Mouse (Mus musculus) heart, embryonic 14.5 days (tissue): ENCODE measurements at regions not wholly inside any gene's neighbourhood (a gene's known extent, or its start where the extent isn't known, plus 50 kb on each side); places are given as distances from the start of the nearest gene placed in this dataset.

ENCODE experiments used
- ATAC-seq: fragments of 200-750 bp; cut with Nextera tagmentation; 2 replicates; pipeline ENCODE4 v1.8.0; 2017; ENCODE audit warnings: low read depth, moderate TSS enrichment; ENCODE audit not compliant: insufficient number of reproducible peaks, insufficient read depth, low FRiP score
- H3K27ac ChIP-seq, 2 experiments: fragments of 200-500 bp in 1 of 2; fragments of 300-500 bp in 1 of 2; sonication (generic) in 1 of 2; replicated peaks in 1 of 2; 2 replicates each; pipeline ENCODE4 v1.5.1; 2012 to 2014; ENCODE audit warnings: low read depth in 2 of 2, low read length in 2 of 2, control low read depth in 1 of 2, mild to moderate bottlenecking in 1 of 2, mixed read lengths in 1 of 2; ENCODE audit not compliant: control insufficient read depth in 1 of 2, insufficient read depth in 1 of 2
- H3K27me3 ChIP-seq: fragments of 300-500 bp; sonication (generic); 2 replicates; pipeline ENCODE4 v1.6.1; 2014; ENCODE audit warnings: mild to moderate bottlenecking, low read length, control low read depth; ENCODE audit not compliant: control insufficient read depth, insufficient read depth
- H3K36me3 ChIP-seq: fragments of 300-500 bp; sonication (generic); 2 replicates; pipeline ENCODE4 v1.6.1; 2014; ENCODE audit warnings: mild to moderate bottlenecking, control low read depth, low read length, mixed read lengths; ENCODE audit not compliant: control insufficient read depth, insufficient read depth
- H3K4me1 ChIP-seq, 2 experiments: fragments of 200-500 bp in 1 of 2; fragments of 300-500 bp in 1 of 2; sonication (generic) in 1 of 2; 2 replicates each; pipeline ENCODE4 v1.6.1; 2012 to 2014; ENCODE audit warnings: low read length in 2 of 2, control low read depth in 1 of 2, mixed read lengths in 1 of 2; ENCODE audit not compliant: control insufficient read depth in 2 of 2, insufficient read depth in 2 of 2
- H3K4me2 ChIP-seq: fragments of 300-500 bp; sonication (generic); 2 replicates; pipeline ENCODE4 v1.6.1; 2014; ENCODE audit warnings: mild to moderate bottlenecking, low read length
- H3K4me3 ChIP-seq, 2 experiments: fragments of 200-500 bp in 1 of 2; fragments of 300-500 bp in 1 of 2; sonication (generic) in 1 of 2; 2 replicates each; pipeline ENCODE4 v1.5.1; 2012 to 2014; ENCODE audit warnings: low read length in 2 of 2, mild to moderate bottlenecking in 2 of 2, control low read depth in 1 of 2, low read depth in 1 of 2, moderate library complexity in 1 of 2; ENCODE audit not compliant: control insufficient read depth in 1 of 2, insufficient read depth in 1 of 2
- H3K9ac ChIP-seq: fragments of 300-500 bp; sonication (generic); 2 replicates; pipeline ENCODE4 v1.6.1; 2014; ENCODE audit warnings: mild to moderate bottlenecking, low read length
- H3K9me3 ChIP-seq: fragments of 300-500 bp; sonication (generic); 2 replicates; pipeline ENCODE4 v1.6.1; 2016; ENCODE audit warnings: low read length, control low read depth; ENCODE audit not compliant: control insufficient read depth
- WGBS: fragments of 180-500 bp; shearing (Covaris S2); extraction: QIAGEN DNeasy Blood & Tissue Kit; methylation state at CpG from one replicate; pipeline ENCODE4 v1.1.7; 2014; 5-methylcytosine and 5-hydroxymethylcytosine counted together

GRCm38 (mm10) chr16:29943963-29944860 lies 120.0 kb upstream of the Hes1 start:
- H3K9ac ChIP-seq, result no peak overlapping the region
- no peaks in the 10 kb centered on the region for H3K36me3 ChIP-seq
- H3K4me1 ChIP-seq, result peaks cover 29 to 40% of the 10 kb centered on the region in 2 experiments
- H3K4me3 ChIP-seq, result no peak overlapping the region
- ATAC-seq, result no peak
- H3K27ac ChIP-seq, result no peak overlapping the region
- no peaks in the 10 kb centered on the region for H3K27me3 ChIP-seq
- H3K9me3 ChIP-seq, result no peaks in the 10 kb centered on the region
- H3K4me2 ChIP-seq, result no peak overlapping the region
- WGBS, result 83% methylated on average over 10 of the region's 10 CpGs

- 76% methylated on average over 5 of the region's 5 CpGs for WGBS
- H3K4me3 ChIP-seq, result no peak overlapping the region
- peak overlapping the region; percentile 88 to 97; a peak in 3 of 4 replicates for H3K27ac ChIP-seq
- H3K36me3 ChIP-seq, result no peaks in the 10 kb centered on the region
- H3K4me2 ChIP-seq, result 0 out of 2 replicates have a peak overlapping the region, but pooled peaks have one; percentile 76
- no peak for ATAC-seq
- H3K9me3 ChIP-seq, result no peaks in the 10 kb centered on the region
- H3K4me1 ChIP-seq, result peaks cover 24 to 34% of the 10 kb centered on the region in 2 experiments
- no peak overlapping the region for H3K9ac ChIP-seq
- H3K27me3 ChIP-seq, result no peaks in the 10 kb centered on the region
Observed at GRCm38 (mm10) chr16:29944966-29945365, 119.2 kb upstream of the Hes1 start.

GRCm38 (mm10) chr16:29945376-29945890 lies 118.8 kb upstream of the Hes1 start:
- ATAC-seq, result no peak
- H3K4me2 ChIP-seq, result peak overlapping the region; percentile 76
- no peaks in the 10 kb centered on the region for H3K9me3 ChIP-seq
- H3K4me1 ChIP-seq, result peaks cover 21 to 29% of the 10 kb centered on the region in 2 experiments
- H3K36me3 ChIP-seq, result no peaks in the 10 kb centered on the region
- H3K27ac ChIP-seq, result peak overlapping the region; percentile 88 to 97
- H3K9ac ChIP-seq, result peak overlapping the region; percentile 72
- WGBS, result 3% methylated on average over 9 of the region's 9 CpGs
- no peaks in the 10 kb centered on the region for H3K27me3 ChIP-seq
- H3K4me3 ChIP-seq, result peak overlapping the region; percentile 41

GRCm38 (mm10) chr16:29945891-29946598 lies 118.1 kb upstream of the Hes1 start:
- H3K4me1 ChIP-seq, result peaks cover 21 to 23% of the 10 kb centered on the region in 2 experiments

GRCm38 (mm10) chr16:29946966-29947365 lies 117.2 kb upstream of the Hes1 start:
- WGBS, result 83% methylated on average over 5 of the region's 5 CpGs

More at GRCm38 (mm10) chr16:29945891-29946598, 118.1 kb upstream of the Hes1 start:
- peak overlapping the region; percentile 41 for H3K4me3 ChIP-seq
- no peaks in the 10 kb centered on the region for H3K27me3 ChIP-seq
- H3K4me2 ChIP-seq, result peak overlapping the region; percentile 76
- H3K9me3 ChIP-seq, result no peaks in the 10 kb centered on the region
- ATAC-seq, result peak; percentile 89
- H3K36me3 ChIP-seq, result no peaks in the 10 kb centered on the region
- WGBS, result under 1% methylated on average over 39 of the region's 39 CpGs
- H3K9ac ChIP-seq, result peak overlapping the region; percentile 72
- H3K27ac ChIP-seq, result peak overlapping the region; percentile 88 to 97

GRCm38 (mm10) chr16:29947670-29948069 lies 116.5 kb upstream of the Hes1 start:
- H3K27ac ChIP-seq, result no peak overlapping the region
- no peak overlapping the region for H3K4me2 ChIP-seq
- no peak for ATAC-seq

More at GRCm38 (mm10) chr16:29946966-29947365, 117.2 kb upstream of the Hes1 start:
- H3K9me3 ChIP-seq, result no peaks in the 10 kb centered on the region
- no peak overlapping the region for H3K9ac ChIP-seq
- H3K4me3 ChIP-seq, result no peak overlapping the region
- H3K27me3 ChIP-seq, result no peaks in the 10 kb centered on the region
- no peak overlapping the region for H3K4me2 ChIP-seq
- ATAC-seq, result no peak
- H3K4me1 ChIP-seq, result peaks cover 21 to 22% of the 10 kb centered on the region in 2 experiments
- H3K36me3 ChIP-seq, result no peaks in the 10 kb centered on the region
- H3K27ac ChIP-seq, result peak overlapping the region in 1 of 2 experiments; percentile 97; a peak in 1 of 4 replicates

GRCm38 (mm10) chr16:29950136-29950535 lies 114.0 kb upstream of the Hes1 start:
- Histone ChIP-seq H3K9ac (no peak overlapping the region), H3K4me2 (no peak overlapping the region), H3K27me3 (no peaks in the 10 kb centered on the region), H3K9me3 (no peaks in the 10 kb centered on the region), H3K36me3 (no peaks in the 10 kb centered on the region), H3K4me3 (no peak overlapping the region), H3K27ac (no peak overlapping the region), H3K4me1 (peaks cover 18 to 25% of the 10 kb centered on the region in 2 experiments)
- no peak for ATAC-seq
- 26% methylated on average over 9 of the region's 9 CpGs for WGBS

More at GRCm38 (mm10) chr16:29947670-29948069, 116.5 kb upstream of the Hes1 start:
- Histone ChIP-seq H3K9me3 (no peaks in the 10 kb centered on the region), H3K4me1 (peaks cover 21 to 22% of the 10 kb centered on the region in 2 experiments), H3K9ac (no peak overlapping the region), H3K36me3 (no peaks in the 10 kb centered on the region), H3K4me3 (no peak overlapping the region), H3K27me3 (no peaks in the 10 kb centered on the region)
- 81% methylated on average over 5 of the region's 5 CpGs for WGBS
